Mouse (Mus musculus): ENCODE measurements around the gene Ccdc88a. TPM values are rescaled to one million over a fixed set of nuclear protein-coding genes. Genes with fewer than 3 reads are reported as not detected.

Ccdc88a gene
- total RNA-seq (2021): 1 to 10 TPM; 3.0 to 3.4 TPM
- long read RNA-seq, experiment 1, partial matches to known transcripts: 0 of 1 reads
- long read RNA-seq, experiment 1, other reads (novel, unspliced or antisense): 1 of 1 reads
- long read RNA-seq, experiment 2: 0 reads

GRCm38 (mm10) chr11:29373396-29374273 is at the start of gene Ccdc88a:
Ccdc88a (plus strand) TSS chr11:29373658.
- intact Hi-C loops (cut with DNase I): loop anchor here (5.0 kb wide), 4 partner anchors 126 to 319 kb away; partner anchors contain the start of genes Cfap36, Clhc1, Prorsd1 and Rps27a
- peak; percentile 94 for DNase-seq

- no peak for DNase-seq
- intact Hi-C loops (cut with DNase I): no loop called here
Measured at GRCm38 (mm10) chr11:29335505-29335904, 38.0 kb upstream of the Ccdc88a start.

- intact Hi-C loops (cut with DNase I): no loop called here
- DNase-seq: no peak
Measured at GRCm38 (mm10) chr11:29341259-29341658, 32.2 kb upstream of the Ccdc88a start.

GRCm38 (mm10) chr11:29344891-29345657 is 28.4 kb upstream of the Ccdc88a start:
- intact Hi-C loops (cut with DNase I): no loop called here

GRCm38 (mm10) chr11:29345673-29346286 is 27.7 kb upstream of the Ccdc88a start:
- DNase-seq: no peak
- intact Hi-C loops (cut with DNase I): no loop called here

More at GRCm38 (mm10) chr11:29344891-29345657, 28.4 kb upstream of the Ccdc88a start:
- DNase-seq: no peak

GRCm38 (mm10) chr11:29350891-29351290 is 22.6 kb upstream of the Ccdc88a start:
- DNase-seq: no peak
- intact Hi-C loops (cut with DNase I): no loop called here

GRCm38 (mm10) chr11:29352214-29352613 is 21.2 kb upstream of the Ccdc88a start:
- DNase-seq: no peak
- intact Hi-C loops (cut with DNase I): no loop called here

- intact Hi-C loops (cut with DNase I): no loop called here
- DNase-seq: no peak
Measured at GRCm38 (mm10) chr11:29368161-29368560, 5.3 kb upstream of the Ccdc88a start.

- DNase-seq: no peak
- intact Hi-C loops (cut with DNase I): loop anchor here (5.0 kb wide), 4 partner anchors 126 to 319 kb away; partner anchors contain the start of genes Cfap36, Clhc1, Prorsd1 and Rps27a
Measured at GRCm38 (mm10) chr11:29373050-29373395, 435 bp upstream of the Ccdc88a start.

- intact Hi-C loops (cut with DNase I): loop anchor here (5.0 kb wide), 4 partner anchors 127 to 318 kb away; partner anchors contain the start of genes Cfap36, Clhc1, Prorsd1 and Rps27a
- DNase-seq: no peak
Measured at GRCm38 (mm10) chr11:29374274-29374656, 807 bp downstream of the Ccdc88a start.

GRCm38 (mm10) chr11:29376635-29377034 is 3.2 kb downstream of the Ccdc88a start:
- DNase-seq: no peak
- intact Hi-C loops (cut with DNase I): no loop called here

GRCm38 (mm10) chr11:29378751-29379150 is 5.3 kb downstream of the Ccdc88a start:
- intact Hi-C loops (cut with DNase I): no loop called here
- no peak for DNase-seq

- intact Hi-C loops (cut with DNase I): no loop called here
- DNase-seq: no peak
Measured at GRCm38 (mm10) chr11:29383493-29383892, 10.0 kb downstream of the Ccdc88a start.

GRCm38 (mm10) chr11:29384001-29384400 is 10.5 kb downstream of the Ccdc88a start:
- intact Hi-C loops (cut with DNase I): no loop called here
- no peak for DNase-seq

GRCm38 (mm10) chr11:29384617-29385016 is 11.2 kb downstream of the Ccdc88a start:
- DNase-seq: no peak

GRCm38 (mm10) chr11:29389913-29390312 is 16.5 kb downstream of the Ccdc88a start:
- intact Hi-C loops (cut with DNase I): no loop called here
- no peak for DNase-seq

More at GRCm38 (mm10) chr11:29384617-29385016, 11.2 kb downstream of the Ccdc88a start:
- intact Hi-C loops (cut with DNase I): no loop called here

GRCm38 (mm10) chr11:29395135-29395746 is 21.8 kb downstream of the Ccdc88a start:
- DNase-seq: no peak

GRCm38 (mm10) chr11:29400374-29400773 is 26.9 kb downstream of the Ccdc88a start:
- DNase-seq: no peak
- intact Hi-C loops (cut with DNase I): no loop called here

More at GRCm38 (mm10) chr11:29395135-29395746, 21.8 kb downstream of the Ccdc88a start:
- intact Hi-C loops (cut with DNase I): no loop called here

GRCm38 (mm10) chr11:29406292-29406691 is 32.8 kb downstream of the Ccdc88a start:
- no peak for DNase-seq
- intact Hi-C loops (cut with DNase I): no loop called here

- DNase-seq: no peak
- intact Hi-C loops (cut with DNase I): no loop called here
Measured at GRCm38 (mm10) chr11:29423496-29423895, 50.0 kb downstream of the Ccdc88a start.

Measured in gastrocnemius, postnatal 36 days (tissue).